30 mouse cellular contexts compared by ENCODE assay signal in the genomic region with DNA sequence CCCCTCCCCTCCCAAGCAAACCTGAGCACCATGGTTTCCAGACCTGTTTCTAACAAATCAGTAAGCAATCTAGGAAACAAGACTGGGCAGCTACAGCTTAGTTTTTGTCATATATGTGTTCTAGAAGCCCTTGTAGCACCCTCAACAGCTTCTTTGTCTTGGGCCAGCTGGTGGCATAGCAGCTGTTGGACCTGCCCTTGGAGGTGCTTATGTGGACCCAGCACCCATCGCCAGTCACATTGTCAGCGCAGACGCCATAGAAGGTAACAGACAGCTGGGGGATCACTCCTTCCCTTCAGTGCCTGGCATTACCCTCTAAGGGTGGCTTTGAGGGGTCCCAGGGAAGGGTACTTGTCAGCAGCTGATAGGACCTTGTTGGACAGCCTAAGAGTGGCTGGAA.
"Had no signal": no experiment of that assay in that cellular context is flagged by ENCODE, and none has a peak within 500 bp of the region (broad histone marks: within the 10 kb centered on the region; RNA-seq: fewer than 3 reads in every experiment).

No protein-coding gene starts in this region.

- H3K4me1 ChIP-seq: limb, embryonic 10.5 days; limb, embryonic 12.5 days; limb, embryonic 13.5 days; limb, embryonic 15.5 days; liver, embryonic 12.5 days; liver, embryonic 13.5 days; liver, embryonic 15.5 days; lung, embryonic 15.5 days; midbrain, embryonic 12.5 days; midbrain, embryonic 13.5 days; midbrain, embryonic 15.5 days; neural tube, embryonic 12.5 days had no signal

- H3K27ac ChIP-seq: left cerebral cortex, adult 2 months; limb, embryonic 10.5 days; limb, embryonic 12.5 days; limb, embryonic 13.5 days; limb, embryonic 15.5 days; liver, embryonic 12.5 days; liver, embryonic 13.5 days; liver, embryonic 14.5 days; liver, embryonic 15.5 days; lung, embryonic 15.5 days; macrophage; midbrain, embryonic 12.5 days; midbrain, embryonic 13.5 days; midbrain, embryonic 15.5 days; neural tube, embryonic 12.5 days had no signal

- H3K9me3 ChIP-seq: limb, embryonic 15.5 days; liver, embryonic 13.5 days; liver, embryonic 15.5 days; lung, embryonic 15.5 days; midbrain, embryonic 15.5 days; neural tube, embryonic 12.5 days had no signal

- H3K27me3 ChIP-seq: limb, embryonic 12.5 days; limb, embryonic 13.5 days; limb, embryonic 15.5 days; liver, embryonic 12.5 days; liver, embryonic 13.5 days; liver, embryonic 15.5 days; lung, embryonic 15.5 days; megakaryocyte, embryonic 14.5 days; midbrain, embryonic 12.5 days; midbrain, embryonic 13.5 days; midbrain, embryonic 15.5 days; neural tube, embryonic 12.5 days had no signal

- DNase-seq: left cerebral cortex, postnatal 4 days; liver; liver, embryonic 13.5 days; liver, postnatal 0 days; lung, adult 18-20 months; lung, adult 2 months; lung, embryonic 14.5 days; lung, postnatal 10 days; lung, postnatal 14 days; lung, postnatal 36 days; lung, postnatal 4 days; midbrain, embryonic 14.5 days had no signal

- H3K4me3 ChIP-seq: left cerebral cortex, adult 2 months; limb, embryonic 10.5 days; limb, embryonic 12.5 days; limb, embryonic 13.5 days; limb, embryonic 15.5 days; liver, embryonic 12.5 days; liver, embryonic 13.5 days; liver, embryonic 15.5 days; lung, embryonic 15.5 days; megakaryocyte, embryonic 14.5 days; midbrain, embryonic 12.5 days; midbrain, embryonic 13.5 days; midbrain, embryonic 15.5 days; neural tube, embryonic 12.5 days had no signal

- H3K9ac ChIP-seq: limb, embryonic 12.5 days; limb, embryonic 13.5 days; limb, embryonic 15.5 days; liver, embryonic 12.5 days; liver, embryonic 13.5 days; liver, embryonic 14.5 days; liver, embryonic 15.5 days; liver, postnatal 0 days; lung, embryonic 14.5 days; lung, embryonic 15.5 days; midbrain, embryonic 12.5 days; midbrain, embryonic 13.5 days; midbrain, embryonic 15.5 days; neural tube, embryonic 12.5 days had no signal

- ATAC-seq: liver, embryonic 12.5 days; liver, postnatal 0 days; lung, postnatal 0 days; midbrain, embryonic 13.5 days; midbrain, embryonic 15.5 days; midbrain, embryonic 16.5 days had no signal

- H3K4me2 ChIP-seq: limb, embryonic 12.5 days; limb, embryonic 13.5 days; limb, embryonic 15.5 days; liver, embryonic 11.5 days; liver, embryonic 12.5 days; liver, embryonic 13.5 days; liver, embryonic 15.5 days; lung, embryonic 14.5 days; lung, embryonic 15.5 days; midbrain, embryonic 12.5 days; midbrain, embryonic 13.5 days; midbrain, embryonic 15.5 days; neural tube, embryonic 12.5 days had no signal
